Mouse (Mus musculus): ENCODE measurements at regions not wholly inside any gene's neighbourhood (a gene's known extent, or its start where the extent isn't known, plus 50 kb on each side); places are given as distances from the start of the nearest gene placed in this dataset.

DNA sequence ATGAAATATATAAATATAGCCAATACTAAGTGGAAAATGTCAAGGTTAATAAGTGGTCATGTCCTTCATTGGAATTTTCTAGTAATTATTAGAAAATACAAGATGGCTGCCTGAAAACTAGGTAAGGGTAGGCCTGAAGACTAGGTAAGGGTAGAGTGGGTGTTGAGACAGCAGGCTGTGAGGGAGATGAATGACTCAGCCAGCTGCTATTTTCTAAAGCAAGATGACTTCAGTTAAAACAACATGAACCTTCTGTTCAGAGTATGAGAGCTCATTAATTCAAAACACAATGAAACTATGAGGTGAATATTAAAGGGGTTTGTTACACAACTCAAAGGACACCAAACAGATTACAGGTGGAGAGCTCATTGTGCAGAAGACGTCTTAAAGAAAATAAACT is 252.7 kb upstream of the Robo2 start:
- Histone ChIP-seq H3K4me1 (ENCODE audit: control insufficient read depth, insufficient read depth, low read length) (no peaks in the 10 kb centered on the region), H3K9ac (replicated peaks; ENCODE audit: low read depth, low read length) (no peak overlapping the region), H3K9me3 (ENCODE audit: control insufficient read depth, low read depth, low read length) (no peaks in the 10 kb centered on the region), H3K27me3 (ENCODE audit: control insufficient read depth, insufficient read depth, low read length) (no peaks in the 10 kb centered on the region), H3K4me3 (ENCODE audit: low read depth, low read length) (no peak overlapping the region), H3K4me2 (replicated peaks; ENCODE audit: low read depth, low read length) (no peak overlapping the region), H3K27ac (ENCODE audit: low read length) (no peak overlapping the region), H3K36me3 (ENCODE audit: control insufficient read depth, insufficient read depth, low read length) (no peaks in the 10 kb centered on the region)
- ATAC-seq (ENCODE audit: insufficient number of reproducible peaks, insufficient read depth, low FRiP score, low read depth) = no peak
- WGBS = 42% methylated on average over 1 of the region's 1 CpGs

DNA sequence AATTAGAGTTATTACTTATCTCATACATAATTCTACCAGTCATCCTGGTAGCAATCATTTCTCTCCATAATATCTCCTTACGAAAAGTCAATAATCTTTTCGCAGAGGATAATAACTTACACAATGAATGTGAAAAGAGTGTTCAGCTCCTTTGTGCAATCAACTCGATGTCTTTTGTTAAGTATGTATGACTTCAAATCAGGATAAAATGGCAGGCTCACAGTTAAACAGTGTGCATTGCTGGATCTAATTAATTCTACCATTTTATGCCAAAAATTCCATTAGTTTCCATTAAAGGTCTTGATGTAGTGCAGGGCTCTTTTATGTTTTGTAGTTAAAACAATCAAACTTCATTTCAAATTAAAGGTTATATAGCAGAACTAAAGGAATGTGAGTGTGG is 239.6 kb upstream of the Robo2 start:
- Histone ChIP-seq H3K36me3 (ENCODE audit: control insufficient read depth, insufficient read depth, low read length) (no peaks in the 10 kb centered on the region), H3K4me1 (ENCODE audit: control insufficient read depth, insufficient read depth, low read length) (no peaks in the 10 kb centered on the region), H3K27ac (ENCODE audit: low read length) (no peak overlapping the region), H3K9ac (replicated peaks; ENCODE audit: low read depth, low read length) (no peak overlapping the region), H3K4me3 (ENCODE audit: low read depth, low read length) (no peak overlapping the region), H3K9me3 (ENCODE audit: control insufficient read depth, low read depth, low read length) (no peaks in the 10 kb centered on the region), H3K27me3 (ENCODE audit: control insufficient read depth, insufficient read depth, low read length) (no peaks in the 10 kb centered on the region), H3K4me2 (replicated peaks; ENCODE audit: low read depth, low read length) (no peak overlapping the region)
- ATAC-seq (ENCODE audit: insufficient number of reproducible peaks, insufficient read depth, low FRiP score, low read depth) = no peak
- WGBS = 56% methylated on average over 3 of the region's 3 CpGs

DNA sequence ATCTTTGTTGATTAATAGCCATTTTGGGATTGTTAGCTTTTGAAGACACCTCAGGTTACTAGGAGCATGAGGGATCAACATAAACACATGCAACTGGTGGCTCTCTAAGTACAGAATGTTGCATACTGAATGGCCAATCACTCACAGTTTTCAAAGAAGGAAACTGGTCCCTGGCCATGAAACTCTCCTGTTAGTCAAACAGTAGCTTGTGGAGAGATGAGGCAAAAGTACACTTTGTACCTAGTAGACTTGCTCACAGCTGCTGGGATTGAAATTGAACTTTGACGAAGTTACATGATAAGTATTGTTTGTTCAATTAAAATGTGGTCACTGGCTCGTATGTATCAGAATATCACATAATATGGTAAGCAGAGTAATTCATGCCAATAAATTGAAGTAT is 237.6 kb upstream of the Robo2 start:
- Histone ChIP-seq H3K9me3 (ENCODE audit: control insufficient read depth, low read depth, low read length) (no peaks in the 10 kb centered on the region), H3K9ac (replicated peaks; ENCODE audit: low read depth, low read length) (no peak overlapping the region), H3K27ac (ENCODE audit: low read length) (no peak overlapping the region), H3K4me2 (replicated peaks; ENCODE audit: low read depth, low read length) (no peak overlapping the region), H3K4me3 (ENCODE audit: low read depth, low read length) (no peak overlapping the region), H3K36me3 (ENCODE audit: control insufficient read depth, insufficient read depth, low read length) (no peaks in the 10 kb centered on the region), H3K4me1 (ENCODE audit: control insufficient read depth, insufficient read depth, low read length) (no peaks in the 10 kb centered on the region), H3K27me3 (ENCODE audit: control insufficient read depth, insufficient read depth, low read length) (no peaks in the 10 kb centered on the region)
- no peak for ATAC-seq (ENCODE audit: insufficient number of reproducible peaks, insufficient read depth, low FRiP score, low read depth)
- 66% methylated on average over 2 of the region's 2 CpGs for WGBS

DNA sequence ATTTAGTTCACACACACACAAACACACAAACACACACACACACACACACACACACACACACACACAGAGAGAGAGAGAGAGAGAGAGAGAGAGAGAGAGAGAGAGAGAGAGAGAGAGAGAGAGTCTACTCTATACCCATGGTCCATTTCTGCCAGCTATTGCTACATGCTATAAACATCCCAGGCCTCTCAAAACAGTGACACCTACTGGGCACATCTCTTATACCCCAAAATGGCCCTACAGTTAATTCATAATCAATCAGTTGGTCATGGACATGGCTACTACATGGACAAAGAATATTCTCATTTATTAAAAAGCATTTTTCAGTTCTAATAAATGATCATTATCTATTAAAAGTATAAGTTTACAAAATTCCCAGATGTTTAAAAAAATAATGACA is 236.8 kb upstream of the Robo2 start:
- Histone ChIP-seq H3K27me3 (ENCODE audit: control insufficient read depth, insufficient read depth, low read length) (no peaks in the 10 kb centered on the region), H3K9ac (replicated peaks; ENCODE audit: low read depth, low read length) (no peak overlapping the region), H3K4me1 (ENCODE audit: control insufficient read depth, insufficient read depth, low read length) (no peaks in the 10 kb centered on the region), H3K36me3 (ENCODE audit: control insufficient read depth, insufficient read depth, low read length) (no peaks in the 10 kb centered on the region), H3K4me2 (replicated peaks; ENCODE audit: low read depth, low read length) (no peak overlapping the region), H3K4me3 (ENCODE audit: low read depth, low read length) (no peak overlapping the region), H3K9me3 (ENCODE audit: control insufficient read depth, low read depth, low read length) (no peaks in the 10 kb centered on the region), H3K27ac (ENCODE audit: low read length) (no peak overlapping the region)
- no peak for ATAC-seq (ENCODE audit: insufficient number of reproducible peaks, insufficient read depth, low FRiP score, low read depth)

DNA sequence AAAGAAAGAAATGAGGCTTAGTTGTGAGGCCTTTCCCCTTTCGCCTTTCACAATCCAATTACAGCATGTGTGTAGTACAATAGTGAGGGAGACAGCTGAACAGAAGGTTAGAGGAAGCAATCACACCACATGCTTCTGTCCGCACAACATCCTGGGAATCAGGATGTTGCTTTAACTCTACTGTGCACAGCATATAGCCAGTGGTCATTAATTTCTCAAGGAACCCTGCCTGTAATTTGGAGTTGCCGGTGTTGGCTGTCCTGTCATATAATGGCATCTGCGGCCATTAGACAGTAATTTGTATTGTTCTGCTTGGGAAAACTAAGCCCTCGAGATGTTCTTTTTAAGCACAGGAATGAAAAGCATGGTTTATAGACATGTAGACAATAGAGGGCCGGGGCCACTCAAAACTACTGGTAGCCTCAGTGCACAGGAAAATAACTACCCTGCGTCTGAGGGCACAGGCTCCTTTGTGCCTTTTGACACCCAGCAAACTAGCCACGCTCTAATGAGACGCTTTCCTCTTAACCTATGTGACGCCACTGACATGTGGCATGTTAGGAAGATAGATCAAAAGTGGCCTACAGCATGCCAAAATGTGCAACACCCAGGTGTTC is 233.2 kb upstream of the Robo2 start:
- Histone ChIP-seq H3K4me2 (replicated peaks; ENCODE audit: low read depth, low read length) (no peak overlapping the region), H3K4me1 (ENCODE audit: control insufficient read depth, insufficient read depth, low read length) (no peaks in the 10 kb centered on the region), H3K4me3 (ENCODE audit: low read depth, low read length) (no peak overlapping the region), H3K36me3 (ENCODE audit: control insufficient read depth, insufficient read depth, low read length) (no peaks in the 10 kb centered on the region), H3K9ac (replicated peaks; ENCODE audit: low read depth, low read length) (no peak overlapping the region), H3K9me3 (ENCODE audit: control insufficient read depth, low read depth, low read length) (no peaks in the 10 kb centered on the region), H3K27me3 (ENCODE audit: control insufficient read depth, insufficient read depth, low read length) (no peaks in the 10 kb centered on the region), H3K27ac (ENCODE audit: low read length) (no peak overlapping the region)
- no peak for ATAC-seq (ENCODE audit: insufficient number of reproducible peaks, insufficient read depth, low FRiP score, low read depth)
- 73% methylated on average over 10 of the region's 10 CpGs for WGBS

DNA sequence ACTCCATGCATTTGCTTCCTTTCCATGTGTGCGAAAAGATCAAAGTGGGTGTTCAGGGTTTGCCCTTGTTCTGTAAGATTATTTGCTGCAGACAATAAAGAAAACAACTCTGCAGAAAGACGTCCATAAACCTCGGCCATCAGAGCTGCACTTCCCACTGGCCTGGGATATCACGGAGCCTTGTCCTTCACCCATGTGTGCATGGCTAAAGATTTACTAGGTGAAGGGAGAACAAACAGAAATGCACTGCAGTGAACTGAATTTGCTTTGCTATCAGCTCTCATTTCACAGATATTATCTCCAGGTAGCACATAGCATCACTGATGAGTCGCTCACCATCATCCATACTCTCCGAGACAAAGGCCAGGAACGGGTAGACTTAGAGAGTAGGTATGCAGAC is 228.2 kb upstream of the Robo2 start:
- Histone ChIP-seq H3K9me3 (ENCODE audit: control insufficient read depth, low read depth, low read length) (no peaks in the 10 kb centered on the region), H3K27me3 (ENCODE audit: control insufficient read depth, insufficient read depth, low read length) (no peaks in the 10 kb centered on the region), H3K9ac (replicated peaks; ENCODE audit: low read depth, low read length) (no peak overlapping the region), H3K4me2 (replicated peaks; ENCODE audit: low read depth, low read length) (no peak overlapping the region), H3K36me3 (ENCODE audit: control insufficient read depth, insufficient read depth, low read length) (no peaks in the 10 kb centered on the region), H3K27ac (ENCODE audit: low read length) (no peak overlapping the region), H3K4me1 (ENCODE audit: control insufficient read depth, insufficient read depth, low read length) (no peaks in the 10 kb centered on the region), H3K4me3 (ENCODE audit: low read depth, low read length) (no peak overlapping the region)
- ATAC-seq (ENCODE audit: insufficient number of reproducible peaks, insufficient read depth, low FRiP score, low read depth) = no peak
- WGBS = 71% methylated on average over 7 of the region's 7 CpGs

DNA sequence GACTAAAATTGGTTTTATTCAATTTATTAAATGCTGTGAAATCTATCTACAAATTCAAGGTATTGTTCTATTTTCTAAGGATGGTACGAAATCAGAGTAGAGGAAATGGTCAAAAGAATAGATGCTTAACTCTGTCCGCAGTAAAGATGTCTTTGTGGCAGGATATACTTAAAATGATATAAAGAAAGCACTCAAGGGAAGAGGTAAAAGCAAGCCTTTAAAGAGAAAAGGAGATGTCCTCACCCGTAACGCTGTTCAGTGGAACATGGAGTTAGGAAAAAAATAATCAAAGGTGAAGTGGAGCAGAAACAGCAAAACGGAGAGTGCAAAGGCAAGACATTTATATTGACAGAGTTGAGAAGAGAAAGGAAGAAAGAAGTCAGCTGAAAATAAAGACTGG is 226.0 kb upstream of the Robo2 start:
- no peaks in the 10 kb centered on the region for H3K9me3 ChIP-seq (ENCODE audit: control insufficient read depth, low read depth, low read length)
- WGBS = 51% methylated on average over 5 of the region's 5 CpGs

DNA sequence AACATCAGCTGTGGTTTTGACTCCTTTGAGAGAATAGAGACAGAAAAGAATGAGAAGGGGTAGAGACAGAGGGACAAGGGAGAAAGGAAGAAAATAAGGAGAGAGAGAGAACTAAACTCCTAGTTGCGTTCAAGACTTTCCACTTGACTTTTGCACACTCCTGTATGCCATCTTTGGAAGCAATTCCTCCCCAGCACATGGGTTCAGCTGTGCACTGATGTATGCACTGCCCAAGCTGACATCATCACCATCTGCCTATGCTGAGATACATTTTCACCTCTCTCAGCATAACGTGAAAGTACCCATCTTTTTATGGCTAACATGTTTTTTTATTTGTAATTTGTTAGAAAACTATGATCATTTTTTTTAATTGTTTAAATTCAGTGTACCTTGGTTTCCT is 214.2 kb upstream of the Robo2 start:
- Histone ChIP-seq H3K36me3 (ENCODE audit: control insufficient read depth, insufficient read depth, low read length) (no peaks in the 10 kb centered on the region), H3K27ac (ENCODE audit: low read length) (no peak overlapping the region), H3K27me3 (ENCODE audit: control insufficient read depth, insufficient read depth, low read length) (no peaks in the 10 kb centered on the region), H3K4me1 (ENCODE audit: control insufficient read depth, insufficient read depth, low read length) (no peaks in the 10 kb centered on the region), H3K9ac (replicated peaks; ENCODE audit: low read depth, low read length) (no peak overlapping the region), H3K4me2 (replicated peaks; ENCODE audit: low read depth, low read length) (no peak overlapping the region), H3K4me3 (ENCODE audit: low read depth, low read length) (no peak overlapping the region), H3K9me3 (ENCODE audit: control insufficient read depth, low read depth, low read length) (no peaks in the 10 kb centered on the region)
- WGBS = 83% methylated on average over 2 of the region's 2 CpGs
- no peak for ATAC-seq (ENCODE audit: insufficient number of reproducible peaks, insufficient read depth, low FRiP score, low read depth)

More for the DNA sequence above, 226.0 kb upstream of the Robo2 start:
- Histone ChIP-seq H3K9ac (replicated peaks; ENCODE audit: low read depth, low read length) (no peak overlapping the region), H3K4me3 (ENCODE audit: low read depth, low read length) (no peak overlapping the region), H3K36me3 (ENCODE audit: control insufficient read depth, insufficient read depth, low read length) (no peaks in the 10 kb centered on the region), H3K27me3 (ENCODE audit: control insufficient read depth, insufficient read depth, low read length) (no peaks in the 10 kb centered on the region), H3K4me2 (replicated peaks; ENCODE audit: low read depth, low read length) (no peak overlapping the region), H3K4me1 (ENCODE audit: control insufficient read depth, insufficient read depth, low read length) (no peaks in the 10 kb centered on the region), H3K27ac (ENCODE audit: low read length) (no peak overlapping the region)
- ATAC-seq (ENCODE audit: insufficient number of reproducible peaks, insufficient read depth, low FRiP score, low read depth) = no peak

DNA sequence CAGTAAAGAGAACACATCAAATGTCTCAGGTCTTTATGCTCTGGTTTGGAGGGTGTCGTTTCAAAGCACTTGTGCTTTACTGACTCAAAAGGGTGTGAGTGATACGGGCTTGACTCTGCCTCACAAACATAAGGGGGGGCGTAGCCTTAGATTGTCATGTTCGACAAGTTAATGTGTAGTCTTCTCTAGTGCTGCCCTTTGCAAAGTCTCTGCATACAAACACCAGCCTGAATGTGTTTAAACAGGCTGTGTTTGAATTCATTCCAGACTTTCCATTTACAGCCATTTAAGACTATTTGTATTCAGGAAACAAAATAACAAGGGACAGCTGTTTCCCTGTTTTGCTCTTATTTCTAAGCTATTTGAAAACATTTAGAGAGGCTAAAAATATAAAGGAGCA is 200.4 kb upstream of the Robo2 start:
- 29% methylated on average over 4 of the region's 4 CpGs for WGBS
- Histone ChIP-seq H3K27me3 (ENCODE audit: control insufficient read depth, insufficient read depth, low read length) (no peaks in the 10 kb centered on the region), H3K4me2 (replicated peaks; ENCODE audit: low read depth, low read length) (no peak overlapping the region), H3K27ac (ENCODE audit: low read length) (peak overlapping the region; percentile 33; the same call in 1 of the 2 replicates), H3K4me3 (ENCODE audit: low read depth, low read length) (no peak overlapping the region), H3K9ac (replicated peaks; ENCODE audit: low read depth, low read length) (no peak overlapping the region), H3K9me3 (ENCODE audit: control insufficient read depth, low read depth, low read length) (no peaks in the 10 kb centered on the region), H3K36me3 (ENCODE audit: control insufficient read depth, insufficient read depth, low read length) (no peaks in the 10 kb centered on the region), H3K4me1 (ENCODE audit: control insufficient read depth, insufficient read depth, low read length) (0 out of 2 replicates have a peak, but pooled peaks cover 3% of the 10 kb centered on the region)
- ATAC-seq (ENCODE audit: insufficient number of reproducible peaks, insufficient read depth, low FRiP score, low read depth) = peak; percentile 42; the same call in 1 of the 2 replicates

All from stomach, embryonic 14.5 days (tissue).